Mouse (Mus musculus): Measurements from ENCODE around the gene Slc12a8. TPM values are rescaled to one million over a fixed set of nuclear protein-coding genes. Genes with fewer than 3 reads are reported as not detected.
A peak's percentile ranks its signal among the peaks of the same experiment; 100 is the strongest.

Gene Slc12a8
- polyA plus RNA-seq, 1 experiment from 2014 or later: 0.50 TPM

- WGBS: 72% methylated on average over 12 of the region's 12 CpGs
- H3K4me3 ChIP-seq (replicated peaks): no peak overlapping the region
- no peak overlapping the region for H3K4me2 ChIP-seq (replicated peaks)
- no peaks in the 10 kb centered on the region for H3K9me3 ChIP-seq
- no peaks in the 10 kb centered on the region for H3K36me3 ChIP-seq
- H3K4me1 ChIP-seq (replicated peaks): peaks cover 58% of the 10 kb centered on the region
- no peaks in the 10 kb centered on the region for H3K27me3 ChIP-seq
- H3K27ac ChIP-seq: peak overlapping the region; percentile 68
- H3K9ac ChIP-seq (replicated peaks): no peak overlapping the region
- ATAC-seq: no peak
These were observed 181.2 kb downstream of the Slc12a8 start for GRCm38 (mm10) chr16:33698277-33698790.

DNA sequence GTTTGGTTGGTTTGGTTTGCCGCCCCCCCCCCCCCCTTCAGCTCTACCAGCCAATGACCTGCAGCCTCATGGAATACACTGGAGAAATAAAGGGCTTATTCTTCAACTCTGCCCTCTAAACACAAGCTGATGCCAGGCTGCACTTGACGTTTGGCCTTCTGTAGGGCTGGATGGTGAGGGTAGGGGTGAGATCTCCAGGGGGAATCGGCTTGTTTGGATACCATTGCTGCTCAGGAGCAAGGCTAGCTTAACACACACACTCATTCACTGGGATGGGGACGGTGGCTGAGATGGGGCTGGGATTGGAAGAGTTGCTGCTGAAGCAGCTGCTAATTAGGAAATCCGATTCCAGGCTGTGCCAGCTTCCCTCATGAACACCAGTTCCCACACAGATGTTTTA lies 183.5 kb downstream of the Slc12a8 start:
- Histone ChIP-seq H3K9ac (replicated peaks) (no peak overlapping the region), H3K4me2 (replicated peaks) (no peak overlapping the region), H3K9me3 (no peaks in the 10 kb centered on the region), H3K4me1 (replicated peaks) (peaks cover 69% of the 10 kb centered on the region), H3K27ac (no peak overlapping the region), H3K4me3 (replicated peaks) (no peak overlapping the region), H3K27me3 (no peaks in the 10 kb centered on the region), H3K36me3 (no peaks in the 10 kb centered on the region)
- WGBS: 63% methylated on average over 5 of the region's 5 CpGs
- ATAC-seq: no peak

DNA sequence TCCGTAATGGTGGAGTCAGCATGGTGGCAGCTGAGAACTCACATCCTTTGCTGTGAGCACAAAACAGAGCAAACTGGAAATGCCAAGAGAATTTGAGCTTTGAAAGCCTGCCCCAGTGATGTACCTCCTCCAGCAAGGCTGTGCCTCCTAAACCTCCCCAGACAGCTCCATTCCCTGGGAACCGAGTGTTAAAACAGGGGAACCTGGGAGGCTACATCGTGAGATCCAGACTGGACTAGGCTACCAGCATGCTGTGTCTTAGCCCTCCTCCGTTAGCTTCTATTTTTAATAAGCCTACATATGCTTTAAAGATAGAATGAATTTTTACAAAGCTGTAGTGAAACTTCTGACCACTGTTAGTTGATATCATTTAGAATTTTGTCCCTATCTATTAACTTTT lies 184.7 kb downstream of the Slc12a8 start:
- Histone ChIP-seq H3K36me3 (no peaks in the 10 kb centered on the region), H3K4me2 (replicated peaks) (no peak overlapping the region), H3K27ac (no peak overlapping the region), H3K9ac (replicated peaks) (no peak overlapping the region), H3K4me1 (replicated peaks) (peaks cover 56% of the 10 kb centered on the region), H3K9me3 (no peaks in the 10 kb centered on the region), H3K27me3 (no peaks in the 10 kb centered on the region), H3K4me3 (replicated peaks) (no peak overlapping the region)
- 95% methylated on average over 4 of the region's 4 CpGs for WGBS
- ATAC-seq: no peak

DNA sequence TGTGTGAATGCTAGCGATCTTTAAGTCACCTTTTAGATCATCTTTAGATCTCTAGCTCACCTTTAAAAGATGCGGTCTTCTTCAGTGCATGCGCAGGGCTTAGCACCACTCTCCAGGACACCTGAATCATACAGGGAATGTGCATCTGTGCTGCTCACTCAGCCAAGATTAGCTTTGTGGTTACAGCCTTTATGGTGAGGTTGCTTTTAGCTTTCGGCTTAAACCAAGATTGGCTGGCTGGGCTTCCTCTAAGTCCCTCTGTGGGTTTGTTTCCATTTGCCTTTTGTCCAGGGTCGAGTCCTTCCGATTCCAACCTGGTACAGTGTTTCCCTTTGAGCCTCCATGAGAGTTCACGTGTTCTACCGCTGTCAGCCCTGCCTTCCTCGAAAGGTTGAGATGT lies 187.2 kb downstream of the Slc12a8 start:
- 74% methylated on average over 9 of the region's 9 CpGs for WGBS
- Histone ChIP-seq H3K27me3 (no peaks in the 10 kb centered on the region), H3K36me3 (peaks cover 6% of the 10 kb centered on the region; the same call in 1 of the 2 replicates), H3K9ac (replicated peaks) (no peak overlapping the region), H3K4me2 (replicated peaks) (no peak overlapping the region), H3K4me3 (replicated peaks) (no peak overlapping the region), H3K27ac (no peak overlapping the region), H3K9me3 (no peaks in the 10 kb centered on the region), H3K4me1 (replicated peaks) (peaks cover 38% of the 10 kb centered on the region)
- ATAC-seq: no peak

- no peaks in the 10 kb centered on the region for H3K9me3 ChIP-seq
- H3K4me3 ChIP-seq (replicated peaks): no peak overlapping the region
- H3K27ac ChIP-seq: no peak overlapping the region
- H3K4me2 ChIP-seq (replicated peaks): no peak overlapping the region
- peaks cover 28% of the 10 kb centered on the region for H3K4me1 ChIP-seq (replicated peaks)
- WGBS: 38% methylated on average over 6 of the region's 6 CpGs
- ATAC-seq: no peak
- no peaks in the 10 kb centered on the region for H3K27me3 ChIP-seq
- 0 out of 2 replicates have a peak overlapping the region, but pooled peaks have one; percentile 12 for H3K9ac ChIP-seq (replicated peaks)
- H3K36me3 ChIP-seq: peaks cover 6% of the 10 kb centered on the region; the same call in 1 of the 2 replicates
These were observed 188.1 kb downstream of the Slc12a8 start for GRCm38 (mm10) chr16:33705258-33705657.

DNA sequence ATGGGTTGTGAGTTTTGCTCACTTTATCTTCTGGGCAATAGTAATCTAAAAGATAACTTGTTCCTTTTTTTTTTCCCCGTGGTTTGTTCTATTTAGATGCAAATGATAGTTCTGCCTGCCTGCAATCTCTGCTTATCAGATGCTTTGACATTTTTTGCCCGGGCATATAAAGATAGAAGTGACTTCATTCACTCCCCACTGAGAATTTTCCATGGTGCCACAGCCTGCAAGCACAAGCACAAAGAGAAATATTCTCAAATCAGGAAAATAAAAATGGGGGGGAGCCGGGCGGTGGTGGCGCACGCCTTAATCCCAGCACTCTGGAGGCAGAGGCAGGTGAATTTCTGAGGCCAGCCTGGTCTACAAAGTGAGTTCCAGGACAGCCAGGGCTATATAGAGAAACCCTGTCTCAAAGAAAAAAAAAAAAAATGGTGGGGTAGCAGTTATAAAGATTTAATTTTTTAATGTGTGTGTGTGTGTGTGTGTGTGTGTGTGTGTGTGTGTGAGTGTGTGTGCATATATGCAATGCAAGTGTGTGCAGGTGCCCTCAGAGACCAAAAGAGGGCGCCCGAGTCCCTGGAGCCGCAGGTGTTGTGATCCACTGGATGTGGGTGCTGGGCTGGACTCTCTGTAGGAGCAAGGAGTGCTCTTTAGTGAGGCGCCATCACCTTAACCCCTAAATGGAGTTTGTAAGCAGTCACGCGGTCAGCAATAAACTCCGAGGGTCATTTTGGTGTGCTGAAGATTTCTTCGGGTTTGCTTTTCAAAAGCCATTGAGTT lies 189.2 kb downstream of the Slc12a8 start:
- Histone ChIP-seq H3K9ac (replicated peaks) (no peak overlapping the region), H3K27me3 (no peaks in the 10 kb centered on the region), H3K4me1 (replicated peaks) (peaks cover 32% of the 10 kb centered on the region), H3K9me3 (no peaks in the 10 kb centered on the region), H3K4me3 (replicated peaks) (no peak overlapping the region), H3K4me2 (replicated peaks) (no peak overlapping the region), H3K36me3 (peaks cover 10% of the 10 kb centered on the region; the same call in 1 of the 2 replicates), H3K27ac (no peak overlapping the region)
- no peak for ATAC-seq
- WGBS: 92% methylated on average over 14 of the region's 14 CpGs

GRCm38 (mm10) chr16:33708031-33708430 lies 190.9 kb downstream of the Slc12a8 start:
- Histone ChIP-seq H3K4me1 (replicated peaks) (peaks cover 31% of the 10 kb centered on the region), H3K4me3 (replicated peaks) (no peak overlapping the region), H3K4me2 (replicated peaks) (no peak overlapping the region), H3K9ac (replicated peaks) (no peak overlapping the region), H3K36me3 (peaks cover 20% of the 10 kb centered on the region), H3K27me3 (no peaks in the 10 kb centered on the region), H3K27ac (no peak overlapping the region), H3K9me3 (no peaks in the 10 kb centered on the region)
- WGBS: 93% methylated on average over 10 of the region's 10 CpGs
- ATAC-seq: no peak

DNA sequence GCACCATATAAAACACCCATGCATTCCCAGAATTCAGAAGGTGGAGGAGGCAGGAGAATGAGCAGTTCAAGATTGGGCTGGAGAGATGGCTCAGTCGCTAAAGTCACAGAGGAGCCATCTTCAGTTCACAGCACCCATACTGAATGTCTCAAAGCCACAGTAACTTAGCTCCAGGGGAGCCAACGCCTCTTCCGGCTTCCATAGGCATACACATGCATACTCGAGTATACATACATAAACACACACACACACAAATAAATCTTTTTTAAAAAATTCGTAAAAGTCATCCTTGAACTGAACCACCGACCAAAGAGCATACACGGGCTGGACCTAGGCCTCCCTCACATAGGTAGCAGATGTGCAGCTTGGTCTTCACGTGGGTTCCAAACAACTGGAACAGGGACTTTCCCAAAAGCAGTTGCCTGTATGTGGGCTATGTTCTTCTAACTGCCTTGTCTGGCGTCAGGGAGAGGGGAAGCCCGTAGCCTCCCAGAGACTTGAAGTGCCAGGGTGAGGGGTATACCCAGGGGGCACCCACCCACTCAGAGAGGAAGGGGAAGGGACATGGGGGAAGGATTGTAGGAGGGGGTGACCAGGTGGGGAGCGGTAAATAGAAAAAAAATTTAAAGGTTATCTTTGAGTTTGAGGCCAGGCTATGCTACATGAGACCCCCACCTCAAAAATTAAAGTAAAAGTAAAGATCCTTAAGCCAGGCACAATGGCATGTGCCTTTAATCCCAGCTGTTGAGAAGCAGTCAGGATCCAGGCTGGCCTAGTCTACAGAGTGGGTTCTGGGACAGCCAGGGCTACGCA lies 191.7 kb downstream of the Slc12a8 start:
- Histone ChIP-seq H3K27me3 (no peaks in the 10 kb centered on the region), H3K4me1 (replicated peaks) (peaks cover 24% of the 10 kb centered on the region), H3K4me3 (replicated peaks) (no peak overlapping the region), H3K36me3 (peaks cover 21% of the 10 kb centered on the region), H3K9me3 (no peaks in the 10 kb centered on the region), H3K9ac (replicated peaks) (no peak overlapping the region), H3K27ac (no peak overlapping the region), H3K4me2 (replicated peaks) (no peak overlapping the region)
- WGBS: 93% methylated on average over 12 of the region's 12 CpGs
- ATAC-seq: no peak

Other genes starting within 250 kb of the Slc12a8 start
- 55.4 and 55.8 TPM in 2 replicates for gene Zfp148, start 136.5 kb upstream of the Slc12a8 start, polyA plus RNA-seq (2015; fragmentation: Nextera tagmentation; extraction: Ambion mirVana)
- gene Heg1, start 167.0 kb downstream of the Slc12a8 start, polyA plus RNA-seq (2015; fragmentation: Nextera tagmentation; extraction: Ambion mirVana): 17.4 and 19.2 TPM in 2 replicates

Measured in midbrain, embryonic 13.5 days (tissue).